Mouse (Mus musculus) embryonic facial prominence, embryonic 12.5 days (tissue): ENCODE measurements around the gene Hmcn2. TPM values are rescaled to one million over a fixed set of nuclear protein-coding genes. Genes with fewer than 3 reads are reported as not detected.

ENCODE experiments used
- ATAC-seq: fragments of 200-750 bp; cut with Nextera tagmentation; 2 replicates; pipeline ENCODE4 v1.8.0; 2017; ENCODE audit not compliant: insufficient number of reproducible peaks, insufficient read depth, low FRiP score, low TSS enrichment
- H3K27ac ChIP-seq: fragments of 300-500 bp; sonication (generic); 2 replicates; pipeline ENCODE4 v1.5.1; 2016; ENCODE audit warnings: mild to moderate bottlenecking
- H3K27me3 ChIP-seq: fragments of 300-500 bp; sonication (generic); 2 replicates; pipeline ENCODE4 v1.6.1; 2016; ENCODE audit warnings: mild to moderate bottlenecking, moderate library complexity
- H3K36me3 ChIP-seq: fragments of 300-500 bp; sonication (generic); 2 replicates; pipeline ENCODE4 v1.6.1; 2016; ENCODE audit warnings: mild to moderate bottlenecking
- H3K4me1 ChIP-seq: fragments of 300-500 bp; sonication (generic); 2 replicates; pipeline ENCODE4 v1.6.1; 2016
- H3K4me2 ChIP-seq: fragments of 300-500 bp; sonication (generic); replicated peaks from 2 replicates; pipeline ENCODE4 v1.6.1; 2016; ENCODE audit warnings: mild to moderate bottlenecking, moderate library complexity
- H3K4me3 ChIP-seq: fragments of 300-500 bp; sonication (generic); 2 replicates; pipeline ENCODE4 v1.5.1; 2016; ENCODE audit warnings: mild to moderate bottlenecking
- H3K9ac ChIP-seq: fragments of 300-500 bp; sonication (generic); 2 replicates; pipeline ENCODE4 v1.6.1; 2016; ENCODE audit warnings: mild to moderate bottlenecking, moderate library complexity
- H3K9me3 ChIP-seq: fragments of 300-500 bp; sonication (generic); 2 replicates; pipeline ENCODE4 v1.6.1; 2016; ENCODE audit warnings: mild to moderate bottlenecking, moderate library complexity
- WGBS: fragments of 180-500 bp; shearing (Covaris S2); methylation state at CpG from one replicate; pipeline ENCODE4 v1.1.7; 2016; 5-methylcytosine and 5-hydroxymethylcytosine counted together
- polyA plus RNA-seq: library from polyadenylated mRNA; unstranded; fragments of >200 nt; fragmentation: Nextera tagmentation; extraction: Ambion mirVana; gene quantifications from 2 replicates; pipeline ENCODE4 v1.2.1, GENCODE M21; 2016

Hmcn2 gene
- polyA plus RNA-seq, 1 experiment from 2014 or later: 0.09 TPM

DNA sequence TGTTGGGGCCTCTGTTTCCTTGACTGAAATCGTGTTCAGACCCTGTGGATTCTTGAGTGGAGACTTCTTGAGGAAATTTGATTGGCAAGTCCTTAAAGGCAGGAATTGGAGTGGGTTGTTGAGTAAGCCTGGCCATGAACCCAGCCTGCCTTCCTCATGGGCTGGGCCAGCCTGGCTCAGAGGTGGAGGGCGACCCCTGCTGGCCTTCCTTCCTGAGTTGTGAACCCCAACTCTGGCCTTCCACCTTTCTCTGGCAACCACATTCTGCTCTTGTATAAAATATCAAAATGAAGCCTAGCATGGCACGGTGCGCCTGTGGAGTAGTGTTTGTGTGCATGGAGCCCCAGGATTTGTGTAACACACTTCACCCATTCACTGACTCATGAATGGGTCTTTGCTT, 8.5 kb upstream of the Hmcn2 start:
- H3K36me3 ChIP-seq: no peaks in the 10 kb centered on the region
- no peak overlapping the region for H3K4me3 ChIP-seq
- H3K9ac ChIP-seq: no peak overlapping the region
- no peaks in the 10 kb centered on the region for H3K9me3 ChIP-seq
- no peak overlapping the region for H3K4me2 ChIP-seq
- 45% methylated on average over 4 of the region's 4 CpGs for WGBS
- H3K4me1 ChIP-seq: no peaks in the 10 kb centered on the region
- ATAC-seq: no peak
- H3K27me3 ChIP-seq: no peaks in the 10 kb centered on the region
- no peak overlapping the region for H3K27ac ChIP-seq

DNA sequence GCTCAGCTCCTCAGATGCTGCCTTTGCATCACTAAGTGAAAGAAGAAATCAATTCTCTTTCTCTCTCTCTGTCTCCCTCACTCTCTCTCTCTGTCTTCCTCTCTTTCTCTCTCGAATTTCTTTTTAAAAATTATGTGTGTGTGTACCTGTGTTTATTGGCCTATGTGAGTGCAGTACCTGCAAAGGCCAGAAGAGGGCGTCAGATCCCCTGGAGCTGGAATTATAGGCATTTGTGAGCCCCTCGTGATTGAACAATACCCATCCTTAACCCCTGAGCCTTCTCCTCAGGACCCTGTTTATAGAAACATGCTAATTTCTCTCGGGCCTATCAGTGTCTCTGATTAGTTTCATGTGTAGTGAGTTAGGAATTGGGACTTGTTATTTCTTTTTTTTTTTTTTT, 6.0 kb upstream of the Hmcn2 start:
- no peak overlapping the region for H3K4me3 ChIP-seq
- no peak for ATAC-seq
- no peaks in the 10 kb centered on the region for H3K4me1 ChIP-seq
- no peaks in the 10 kb centered on the region for H3K36me3 ChIP-seq
- no peak overlapping the region for H3K9ac ChIP-seq
- peaks cover 17% of the 10 kb centered on the region for H3K27me3 ChIP-seq
- WGBS: 58% methylated on average over 4 of the region's 4 CpGs
- no peak overlapping the region for H3K27ac ChIP-seq
- H3K9me3 ChIP-seq: no peaks in the 10 kb centered on the region
- no peak overlapping the region for H3K4me2 ChIP-seq

- H3K27ac ChIP-seq: no peak overlapping the region
- no peak for ATAC-seq
- no peaks in the 10 kb centered on the region for H3K9me3 ChIP-seq
- peaks cover 8% of the 10 kb centered on the region; the same call in 1 of the 2 replicates for H3K4me1 ChIP-seq
- H3K27me3 ChIP-seq: peaks cover 30% of the 10 kb centered on the region
- WGBS: 73% methylated on average over 15 of the region's 15 CpGs
- H3K4me2 ChIP-seq: no peak overlapping the region
- no peaks in the 10 kb centered on the region for H3K36me3 ChIP-seq
- H3K4me3 ChIP-seq: no peak overlapping the region
- H3K9ac ChIP-seq: no peak overlapping the region; the same call in 1 of the 2 replicates
These were observed 4.7 kb upstream of the Hmcn2 start for GRCm38 (mm10) chr2:31309549-31309948.

- no peaks in the 10 kb centered on the region for H3K36me3 ChIP-seq
- H3K27me3 ChIP-seq: peaks cover 52% of the 10 kb centered on the region
- 8% methylated on average over 2 of the region's 2 CpGs for WGBS
- peaks cover 11% of the 10 kb centered on the region; the same call in 1 of the 2 replicates for H3K4me1 ChIP-seq
- H3K27ac ChIP-seq: no peak overlapping the region
- H3K9me3 ChIP-seq: no peaks in the 10 kb centered on the region
- H3K9ac ChIP-seq: no peak overlapping the region
- no peak overlapping the region for H3K4me3 ChIP-seq
- no peak for ATAC-seq
- no peak overlapping the region for H3K4me2 ChIP-seq
These were observed 3.9 kb downstream of the Hmcn2 start for GRCm38 (mm10) chr2:31318162-31318561.

GRCm38 (mm10) chr2:31319200-31319599, 5.0 kb downstream of the Hmcn2 start:
- Histone ChIP-seq H3K36me3 (no peaks in the 10 kb centered on the region), H3K4me2 (no peak overlapping the region), H3K27ac (no peak overlapping the region), H3K4me1 (peaks cover 7% of the 10 kb centered on the region; the same call in 1 of the 2 replicates), H3K9ac (no peak overlapping the region), H3K9me3 (no peaks in the 10 kb centered on the region), H3K27me3 (peaks cover 41% of the 10 kb centered on the region), H3K4me3 (no peak overlapping the region)
- ATAC-seq: no peak
- 73% methylated on average over 2 of the region's 2 CpGs for WGBS

DNA sequence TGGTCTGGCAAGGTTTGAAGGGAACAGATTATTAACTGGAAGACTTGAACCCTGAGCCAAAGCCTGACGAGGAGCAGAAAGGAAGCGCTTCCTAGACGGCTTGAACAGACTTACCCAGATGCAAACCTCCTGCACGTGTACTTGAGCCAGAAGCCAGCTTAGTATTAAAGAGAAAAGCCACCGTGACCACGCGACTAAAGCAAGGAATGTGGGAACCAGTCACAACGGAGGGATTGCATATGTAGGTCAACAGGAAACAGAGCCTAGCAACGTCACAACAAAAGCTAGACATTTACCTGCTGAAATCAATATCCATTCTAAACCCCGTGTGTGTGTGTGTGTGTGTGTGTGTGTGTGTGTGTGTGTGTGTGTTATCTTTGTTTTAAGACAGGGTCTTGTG, 13.0 kb downstream of the Hmcn2 start:
- no peak for ATAC-seq
- Histone ChIP-seq H3K4me2 (no peak overlapping the region), H3K4me1 (no peaks in the 10 kb centered on the region), H3K27ac (no peak overlapping the region), H3K4me3 (no peak overlapping the region), H3K9me3 (no peaks in the 10 kb centered on the region), H3K9ac (no peak overlapping the region), H3K27me3 (no peaks in the 10 kb centered on the region), H3K36me3 (no peaks in the 10 kb centered on the region)
- 41% methylated on average over 10 of the region's 10 CpGs for WGBS

DNA sequence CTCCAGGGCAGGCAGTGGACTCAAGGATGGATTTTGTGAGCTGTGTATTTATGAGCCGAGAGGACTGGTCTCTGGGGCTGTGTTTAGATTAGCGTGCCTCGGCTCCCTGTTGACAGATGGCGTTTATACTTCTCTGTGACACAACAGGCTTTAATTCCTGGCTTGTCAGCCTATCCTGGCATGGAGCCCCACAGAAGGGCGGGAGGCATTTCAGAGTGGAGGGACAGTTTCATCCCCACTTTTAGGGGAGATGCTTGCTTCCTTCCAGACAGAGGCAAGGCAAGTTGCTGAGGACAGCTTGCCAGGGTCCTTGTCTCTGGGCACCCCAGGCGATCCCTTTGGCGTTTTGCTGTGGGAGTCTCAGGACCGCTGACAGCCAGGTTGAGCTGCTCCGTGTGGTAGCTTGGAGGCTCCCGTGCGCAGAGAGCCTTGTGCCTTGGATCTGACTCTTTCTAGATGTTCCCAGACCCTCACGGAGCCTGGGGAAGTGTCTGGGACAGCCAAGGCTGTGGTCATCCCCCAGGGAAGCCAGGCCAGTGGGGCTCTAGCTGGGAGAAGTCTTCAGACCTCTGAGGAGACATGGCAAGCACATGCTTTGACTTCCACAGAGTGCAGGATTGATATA, 23.6 kb downstream of the Hmcn2 start:
- Histone ChIP-seq H3K9ac (0 out of 2 replicates have a peak overlapping the region, but pooled peaks have one; percentile 24), H3K4me1 (peaks cover 10% of the 10 kb centered on the region), H3K4me2 (no peak overlapping the region), H3K4me3 (no peak overlapping the region), H3K27me3 (peaks cover 12% of the 10 kb centered on the region; the same call in 1 of the 2 replicates), H3K9me3 (no peaks in the 10 kb centered on the region), H3K36me3 (no peaks in the 10 kb centered on the region), H3K27ac (no peak overlapping the region)
- WGBS: 51% methylated on average over 12 of the region's 12 CpGs
- ATAC-seq: no peak

DNA sequence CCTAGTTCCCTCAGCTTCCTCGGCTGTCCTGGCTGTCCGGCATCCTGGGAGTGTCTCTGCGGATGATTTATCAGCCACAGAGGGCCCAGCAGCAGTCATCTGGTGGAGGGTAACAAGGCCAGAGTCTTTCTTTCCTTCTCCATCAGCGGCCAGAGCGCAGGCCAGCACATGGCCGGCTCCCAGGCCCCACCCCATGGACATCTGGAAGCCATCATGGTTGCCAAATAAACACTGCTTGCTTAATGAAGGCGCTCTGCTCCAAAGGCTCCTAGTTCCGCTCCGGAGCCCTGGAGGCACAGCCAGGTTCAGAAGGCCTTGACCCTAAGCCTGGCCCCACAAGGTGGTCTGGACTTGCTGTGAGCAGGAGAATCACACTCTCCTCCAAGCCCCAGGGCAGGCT, 25.6 kb downstream of the Hmcn2 start:
- Histone ChIP-seq H3K4me1 (peaks cover 10% of the 10 kb centered on the region), H3K27ac (no peak overlapping the region), H3K9me3 (no peaks in the 10 kb centered on the region), H3K4me2 (no peak overlapping the region), H3K27me3 (peaks cover 12% of the 10 kb centered on the region; the same call in 1 of the 2 replicates), H3K4me3 (no peak overlapping the region), H3K36me3 (no peaks in the 10 kb centered on the region), H3K9ac (no peak overlapping the region)
- no peak for ATAC-seq
- WGBS: 25% methylated on average over 9 of the region's 9 CpGs

DNA sequence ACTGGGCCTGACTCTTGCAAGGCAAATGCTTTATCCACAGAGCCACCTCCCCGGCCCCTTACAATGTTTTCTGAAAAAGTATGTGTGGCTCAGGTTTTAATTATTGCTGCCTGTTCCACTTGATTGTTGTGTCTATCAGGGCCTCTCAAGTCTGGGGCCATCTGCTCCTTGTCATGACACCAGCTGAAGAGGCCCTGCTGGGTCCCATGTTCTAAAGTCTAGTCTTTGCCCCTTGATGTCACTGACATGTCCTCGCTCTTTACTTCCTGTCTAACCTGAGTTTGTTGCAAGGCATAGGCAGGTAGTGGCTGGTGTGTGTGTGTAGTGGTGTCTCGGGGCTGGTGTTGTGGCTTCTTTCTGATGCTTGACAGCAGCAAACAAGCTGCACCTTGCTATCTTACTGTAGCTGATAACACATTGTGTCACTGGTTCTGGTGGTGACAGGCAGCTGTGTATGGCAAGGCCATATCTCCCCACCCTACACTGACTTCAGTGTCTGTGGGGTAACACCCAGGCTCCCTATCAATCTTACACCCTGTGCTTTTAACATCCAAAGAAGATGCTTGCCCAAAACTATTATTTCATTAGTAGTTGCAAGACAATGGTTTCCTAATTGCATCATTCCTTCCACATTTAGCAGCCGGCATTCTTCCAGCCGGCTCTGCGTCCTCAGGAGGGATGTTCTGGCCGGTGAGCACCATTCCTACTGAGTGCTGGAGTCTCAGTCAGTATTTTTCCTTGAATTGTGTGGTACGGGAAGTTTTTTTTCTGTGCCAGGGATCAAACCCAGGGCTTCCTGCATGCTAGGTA, 27.7 kb downstream of the Hmcn2 start:
- H3K4me3 ChIP-seq: no peak overlapping the region
- H3K36me3 ChIP-seq: no peaks in the 10 kb centered on the region
- no peak overlapping the region for H3K4me2 ChIP-seq
- H3K27me3 ChIP-seq: peaks cover 8% of the 10 kb centered on the region; the same call in 1 of the 2 replicates
- ATAC-seq: no peak
- WGBS: 63% methylated on average over 8 of the region's 8 CpGs
- no peak overlapping the region for H3K9ac ChIP-seq
- peaks cover 10% of the 10 kb centered on the region for H3K4me1 ChIP-seq
- no peak overlapping the region for H3K27ac ChIP-seq
- H3K9me3 ChIP-seq: no peaks in the 10 kb centered on the region

- H3K4me3 ChIP-seq: no peak overlapping the region
- H3K4me1 ChIP-seq: no peaks in the 10 kb centered on the region
- H3K4me2 ChIP-seq: no peak overlapping the region
- no peak overlapping the region for H3K27ac ChIP-seq
- WGBS: 28% methylated on average over 12 of the region's 12 CpGs
- no peaks in the 10 kb centered on the region for H3K9me3 ChIP-seq
- H3K27me3 ChIP-seq: 0 out of 2 replicates have a peak, but pooled peaks cover 6% of the 10 kb centered on the region
- no peaks in the 10 kb centered on the region for H3K36me3 ChIP-seq
- no peak for ATAC-seq
- H3K9ac ChIP-seq: no peak overlapping the region
These were observed 31.9 kb downstream of the Hmcn2 start for GRCm38 (mm10) chr2:31346096-31346495.

DNA sequence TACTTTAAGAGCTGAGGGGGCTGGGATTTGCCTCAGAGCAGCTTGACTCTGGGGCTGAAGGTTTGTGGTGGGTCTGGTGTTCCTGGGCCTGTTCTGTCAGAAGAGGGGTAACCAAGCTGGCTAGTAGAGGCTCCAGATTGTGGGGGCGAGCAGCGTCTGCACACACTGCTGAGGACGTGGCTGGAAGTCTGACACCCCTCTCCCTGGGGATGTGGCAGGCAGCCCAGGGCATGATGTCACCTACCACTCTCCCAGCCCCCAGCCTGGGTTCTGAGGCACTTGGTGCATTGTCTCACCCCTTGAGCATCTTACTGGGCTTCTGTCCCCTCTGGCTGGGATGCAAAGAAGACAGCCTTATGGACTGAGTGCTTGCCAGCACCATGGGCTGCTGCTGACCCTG, 34.2 kb downstream of the Hmcn2 start:
- Histone ChIP-seq H3K4me2 (no peak overlapping the region), H3K4me1 (no peaks in the 10 kb centered on the region), H3K27me3 (peaks cover 6% of the 10 kb centered on the region; the same call in 1 of the 2 replicates), H3K27ac (no peak overlapping the region), H3K9me3 (no peaks in the 10 kb centered on the region), H3K36me3 (no peaks in the 10 kb centered on the region), H3K4me3 (no peak overlapping the region), H3K9ac (no peak overlapping the region)
- ATAC-seq: no peak
- 80% methylated on average over 3 of the region's 3 CpGs for WGBS

GRCm38 (mm10) chr2:31348850-31349249, 34.6 kb downstream of the Hmcn2 start:
- H3K4me3 ChIP-seq: no peak overlapping the region
- H3K27ac ChIP-seq: no peak overlapping the region
- H3K9me3 ChIP-seq: no peaks in the 10 kb centered on the region
- H3K9ac ChIP-seq: no peak overlapping the region
- no peaks in the 10 kb centered on the region for H3K4me1 ChIP-seq
- H3K36me3 ChIP-seq: no peaks in the 10 kb centered on the region
- no peak for ATAC-seq
- H3K27me3 ChIP-seq: peaks cover 6% of the 10 kb centered on the region; the same call in 1 of the 2 replicates
- H3K4me2 ChIP-seq: no peak overlapping the region
- 73% methylated on average over 5 of the region's 5 CpGs for WGBS
